Mouse (Mus musculus): Measurements from ENCODE around the gene Snai1. TPM values are rescaled to one million over a fixed set of nuclear protein-coding genes. Genes with fewer than 3 reads are reported as not detected.

Gene Snai1
- total RNA-seq, 2 experiments from 2014 or later: 1.5 to 2.0 TPM

DNA sequence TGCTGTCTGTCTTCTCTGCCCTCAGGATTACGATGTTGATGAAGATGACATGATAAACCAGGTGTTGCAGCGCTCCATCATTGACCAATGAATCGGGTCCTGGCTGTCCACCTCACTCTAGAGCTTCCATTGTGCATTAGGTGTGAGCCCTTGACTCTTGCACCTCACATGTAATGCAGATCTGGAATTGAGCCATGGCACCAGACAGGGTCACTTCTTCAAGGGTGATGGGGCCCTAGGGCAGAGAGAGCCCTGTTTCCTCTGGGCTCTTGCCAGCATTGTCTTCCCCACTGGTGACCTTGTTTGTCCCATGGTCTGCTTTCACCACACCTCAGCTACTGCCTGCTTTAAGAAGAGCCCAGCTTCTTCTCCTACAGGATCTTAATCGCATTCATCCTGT, 23.4 kb upstream of the Snai1 start:
- intact Hi-C loops (cut with DNase I): no loop called here
- no peak for DNase-seq

- intact Hi-C loops (cut with DNase I): no loop called here
- DNase-seq: no peak
Observed at GRCm38 (mm10) chr2:167515688-167516087, 22.3 kb upstream of the Snai1 start.

- intact Hi-C loops (cut with DNase I): no loop called here
- DNase-seq: no peak
Observed at GRCm38 (mm10) chr2:167519606-167520252, 18.3 kb upstream of the Snai1 start.

DNA sequence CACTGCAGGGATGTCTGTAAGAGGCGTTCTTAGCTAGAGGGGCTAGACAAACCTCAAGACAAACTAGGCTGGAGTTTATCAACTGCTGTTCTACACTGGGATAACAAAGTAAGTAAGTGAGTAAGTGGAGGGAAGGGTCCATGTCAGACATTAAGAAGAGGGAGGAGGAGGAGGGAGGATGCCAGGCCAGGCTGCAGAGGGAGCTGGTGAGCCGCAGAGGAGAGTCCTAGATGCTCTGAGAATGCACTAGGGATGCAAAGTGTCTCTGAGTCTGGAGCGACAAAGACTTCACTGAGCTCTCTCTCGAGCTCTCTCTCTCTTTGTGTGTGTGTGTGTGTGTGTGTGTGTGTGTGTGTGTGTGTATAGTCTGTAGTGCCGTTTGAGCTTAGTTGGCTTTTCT, 9.7 kb upstream of the Snai1 start:
- no peak for DNase-seq

DNA sequence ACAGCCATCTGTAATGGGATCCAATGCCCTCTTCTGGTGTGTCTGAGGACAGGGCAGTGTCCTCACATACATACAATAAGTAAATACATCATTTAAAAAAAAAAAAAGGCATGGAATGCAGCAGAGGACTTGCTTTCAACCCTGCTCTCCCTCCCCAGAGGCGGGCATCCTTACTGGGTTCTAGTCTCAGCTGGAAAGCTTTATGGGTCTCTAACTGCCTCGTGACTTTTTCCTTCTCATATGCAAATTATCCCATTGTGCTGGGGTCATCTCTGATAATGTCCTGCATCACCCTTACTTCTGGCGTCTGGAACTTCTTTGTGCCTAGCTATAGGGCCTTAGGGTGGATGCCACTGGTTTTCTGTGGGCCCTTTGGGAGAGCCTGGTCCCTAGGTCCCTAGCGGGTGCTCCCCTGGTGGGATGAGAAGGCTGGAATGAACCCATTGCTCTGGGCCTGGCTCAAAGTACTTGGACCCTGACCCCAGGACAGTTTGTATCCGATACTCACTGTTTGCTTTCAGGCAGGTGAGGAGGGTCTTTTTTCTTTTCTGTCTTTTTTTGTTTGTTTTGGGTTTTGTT, 8.0 kb upstream of the Snai1 start:
- no peak for DNase-seq
- intact Hi-C loops (cut with DNase I): no loop called here

More for the DNA sequence above, 9.7 kb upstream of the Snai1 start:
- intact Hi-C loops (cut with DNase I): no loop called here

DNA sequence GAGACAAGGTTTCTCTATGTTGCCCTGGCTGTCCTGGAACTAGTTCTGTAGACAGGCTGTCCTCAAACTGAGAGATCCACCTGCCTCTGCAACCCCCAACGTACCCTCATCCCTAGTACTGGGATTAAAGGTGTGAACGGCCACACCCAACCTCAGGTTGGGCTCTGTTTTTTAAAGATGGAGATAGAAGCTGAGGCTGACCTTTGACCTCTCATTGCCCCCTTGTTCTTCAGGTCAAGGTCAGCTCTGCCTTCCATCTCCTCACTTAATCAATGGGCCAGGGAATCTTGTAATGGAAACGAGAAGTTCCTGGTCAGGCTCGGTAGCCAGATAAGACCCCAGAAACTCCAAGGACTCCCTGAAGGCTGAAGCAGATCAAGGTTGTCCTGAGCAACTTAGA, 7.5 kb upstream of the Snai1 start:
- no peak for DNase-seq
- intact Hi-C loops (cut with DNase I): no loop called here

DNA sequence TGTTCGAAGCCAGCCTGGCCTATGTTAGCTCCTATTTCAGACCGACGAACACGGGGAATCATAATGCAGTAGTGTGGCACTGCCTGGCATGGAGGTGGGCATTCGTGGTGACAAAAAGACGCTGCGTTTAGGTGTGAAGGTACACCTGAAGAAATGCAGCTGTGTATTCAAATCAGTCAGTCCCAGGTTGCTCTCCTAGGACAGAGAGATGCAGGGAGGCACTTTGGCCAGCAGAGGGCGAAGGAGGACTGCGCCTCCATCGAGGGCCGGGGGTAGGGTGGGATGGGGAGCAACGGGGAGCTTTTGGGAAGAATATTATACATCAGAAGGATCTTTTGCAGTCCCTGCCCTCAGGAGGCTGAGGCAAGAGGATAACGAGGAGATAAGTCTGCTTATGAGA, 5.9 kb upstream of the Snai1 start:
- intact Hi-C loops (cut with DNase I): loop anchor here (1.0 to 2.0 kb wide), 2 partner anchors 73 to 147 kb away; no protein-coding TSS in a partner anchor
- peak; percentile 57 to 68 for DNase-seq

GRCm38 (mm10) chr2:167533880-167534279, 4.1 kb upstream of the Snai1 start:
- intact Hi-C loops (cut with DNase I): loop anchor here (2.0 kb wide), 1 partner anchor 145 kb away; no protein-coding TSS in a partner anchor

GRCm38 (mm10) chr2:167536320-167536945, 1.6 kb upstream of the Snai1 start:
- no peak for DNase-seq
- intact Hi-C loops (cut with DNase I): loop anchor here (2.0 kb wide), 1 partner anchor 358 kb away; no protein-coding TSS in a partner anchor

More at GRCm38 (mm10) chr2:167533880-167534279, 4.1 kb upstream of the Snai1 start:
- DNase-seq: no peak

GRCm38 (mm10) chr2:167538671-167539306, 794 bp downstream of the Snai1 start:
- DNase-seq: peak in 1 of 2 experiments; percentile 57
- intact Hi-C loops (cut with DNase I): no loop called here

- intact Hi-C loops (cut with DNase I): no loop called here
- DNase-seq: no peak
Observed at GRCm38 (mm10) chr2:167539536-167540476, 1.8 kb downstream of the Snai1 start.

DNA sequence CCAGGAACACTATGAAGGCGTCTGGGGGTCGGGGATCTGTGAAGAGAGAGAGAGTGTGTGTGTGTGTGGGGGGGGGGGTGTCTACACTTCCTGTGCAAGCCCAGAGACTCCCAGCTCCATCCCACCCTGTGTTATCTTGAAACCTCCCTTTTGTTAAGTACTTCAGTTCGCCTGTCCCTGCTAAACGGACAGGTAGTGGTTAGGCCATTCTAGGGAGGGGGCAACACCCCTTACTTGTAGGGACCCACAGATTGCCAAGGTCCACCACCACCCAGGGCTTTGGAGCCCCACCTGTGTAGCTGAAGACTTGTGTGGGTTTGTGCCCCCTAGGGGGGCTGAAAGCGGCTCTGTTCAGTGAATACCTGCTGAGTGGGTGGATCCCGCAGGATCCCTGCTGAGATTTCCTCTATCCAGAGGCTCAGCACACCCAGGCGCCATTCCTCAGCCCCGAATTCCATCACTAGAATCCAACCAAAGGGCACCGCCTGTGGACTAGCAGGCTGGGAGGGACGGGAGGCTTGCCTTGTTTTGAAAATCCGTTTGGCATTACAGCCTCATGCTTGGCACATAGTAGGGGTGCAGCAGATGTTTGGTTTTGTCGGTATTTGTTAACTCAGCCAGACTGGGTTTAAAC, 2.6 kb downstream of the Snai1 start:
- intact Hi-C loops (cut with DNase I): no loop called here
- no peak for DNase-seq

GRCm38 (mm10) chr2:167541324-167541723, 3.3 kb downstream of the Snai1 start:
- no peak for DNase-seq
- intact Hi-C loops (cut with DNase I): no loop called here

DNA sequence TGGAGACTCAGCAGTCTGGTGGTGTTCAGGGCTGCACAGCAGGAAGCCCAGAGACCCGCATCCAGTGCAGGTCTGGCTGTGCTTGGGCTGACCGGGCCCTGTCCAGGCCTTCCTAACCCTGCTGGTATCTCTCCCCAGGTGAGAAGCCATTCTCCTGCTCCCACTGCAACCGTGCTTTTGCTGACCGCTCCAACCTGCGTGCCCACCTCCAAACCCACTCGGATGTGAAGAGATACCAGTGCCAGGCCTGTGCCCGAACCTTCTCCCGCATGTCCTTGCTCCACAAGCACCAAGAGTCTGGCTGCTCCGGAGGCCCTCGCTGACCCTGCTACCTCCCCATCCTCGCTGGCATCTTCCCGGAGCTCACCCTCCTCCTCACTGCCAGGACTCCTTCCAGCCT, 3.8 kb downstream of the Snai1 start:
- no peak for DNase-seq
- intact Hi-C loops (cut with DNase I): no loop called here

DNA sequence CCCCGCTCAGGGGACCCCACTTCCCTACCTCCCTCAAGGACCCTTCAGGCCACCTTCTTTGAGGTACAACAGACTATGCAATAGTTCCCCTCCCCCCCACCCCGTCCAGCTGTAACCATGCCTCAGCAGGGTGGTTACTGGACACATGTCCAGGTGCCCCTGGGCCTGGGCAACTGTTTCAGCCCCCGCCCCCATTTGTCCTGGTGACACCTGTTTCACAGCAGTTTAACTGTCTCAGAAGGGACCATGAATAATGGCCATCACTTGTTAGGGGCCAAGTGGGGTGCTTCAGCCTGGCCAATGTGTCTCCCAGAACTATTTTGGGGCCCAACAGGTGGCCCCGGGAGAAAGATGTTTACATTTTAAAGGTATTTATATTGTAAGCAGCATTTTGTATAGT, 4.4 kb downstream of the Snai1 start:
- no peak for DNase-seq
- intact Hi-C loops (cut with DNase I): no loop called here

- intact Hi-C loops (cut with DNase I): no loop called here
Observed at GRCm38 (mm10) chr2:167543121-167544003, 5.4 kb downstream of the Snai1 start.

GRCm38 (mm10) chr2:167544004-167544356, 6.0 kb downstream of the Snai1 start:
- intact Hi-C loops (cut with DNase I): no loop called here
- no peak for DNase-seq

More at GRCm38 (mm10) chr2:167543121-167544003, 5.4 kb downstream of the Snai1 start:
- peak; percentile 45 to 67 for DNase-seq

GRCm38 (mm10) chr2:167544456-167544855, 6.5 kb downstream of the Snai1 start:
- intact Hi-C loops (cut with DNase I): no loop called here
- no peak for DNase-seq
